Mouse (Mus musculus): ENCODE data around the gene Fbxl14. TPM values are rescaled to one million over a fixed set of nuclear protein-coding genes. Genes with fewer than 3 reads are reported as not detected.

Gene Fbxl14
- polyA plus RNA-seq, 1 experiment from 2014 or later, result 29.5 TPM

DNA sequence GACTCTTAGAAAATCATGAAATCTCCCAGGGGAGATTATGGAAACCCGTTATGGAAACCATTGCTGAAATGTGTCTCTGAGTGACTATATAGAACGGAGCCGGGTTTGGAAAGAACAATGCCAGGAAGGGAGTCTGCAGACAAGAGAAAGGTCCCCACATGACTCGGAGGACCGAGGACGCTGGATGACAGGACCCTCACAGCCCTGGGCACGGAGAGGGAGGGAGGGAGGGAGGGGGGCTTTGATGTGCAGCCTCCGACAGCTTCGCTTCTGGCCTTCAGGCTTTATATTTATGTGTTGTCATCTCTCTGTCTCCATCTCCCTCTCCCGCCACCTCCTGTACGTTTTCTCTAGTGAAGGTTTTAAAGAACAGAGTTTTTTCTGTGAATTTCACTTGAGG is 11.5 kb downstream of the Fbxl14 start:
- no peaks in the 10 kb centered on the region for H3K27me3 ChIP-seq
- ATAC-seq (no peak), DNase-seq (ENCODE audit: low read depth, low spot score) (no peak)
- in situ Hi-C loops (cut with MboI; ENCODE audit: low pct_unique_long_range_greater_than_20kb), result no loop called here
- ChIA-PET POLR2A (interaction anchor here (0.8 kb wide), 1 partner anchor 13 kb away, joined by 3 read pairs; no protein-coding TSS in a partner anchor), CTCF (interaction anchor here (0.9 to 2.4 kb wide), 4 partner anchors 11 to 257 kb away, joined by 3 to 6 read pairs (median 4); no protein-coding TSS in a partner anchor)
- no peak for TF ChIP-seq CTCF (IDR thresholded peaks at IDR 0.05)

DNA sequence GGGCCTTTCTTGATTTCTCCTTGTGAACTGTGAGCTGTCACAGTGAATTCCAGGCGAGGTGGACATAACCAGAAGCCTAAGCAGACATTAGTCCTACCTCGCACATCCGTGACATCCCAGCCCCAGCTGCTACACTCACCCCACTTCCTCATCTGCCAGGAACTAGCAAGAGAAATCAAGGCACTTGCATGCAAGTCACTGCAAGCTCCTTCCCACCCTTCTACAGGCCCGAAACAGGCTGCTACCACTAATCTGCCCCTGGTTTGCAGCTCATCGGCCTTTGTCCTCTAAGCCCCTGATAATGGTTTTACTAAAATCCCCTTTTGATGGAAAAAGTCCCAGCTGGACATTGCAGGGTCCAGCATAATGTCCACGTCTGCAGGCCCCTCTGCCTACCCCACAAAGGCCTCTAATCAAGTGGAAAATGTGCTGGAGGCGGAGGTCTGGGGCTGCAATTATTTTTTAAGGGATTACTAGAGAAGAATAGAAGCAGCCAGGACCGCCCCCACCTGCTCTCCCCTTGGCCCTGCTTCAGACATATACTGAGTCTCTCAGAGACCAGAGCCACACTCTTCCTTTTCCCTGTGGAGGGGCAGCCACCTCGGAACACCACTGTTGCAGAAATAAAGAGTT is 12.6 kb downstream of the Fbxl14 start:
- no peaks in the 10 kb centered on the region for H3K27me3 ChIP-seq
- in situ Hi-C loops (cut with MboI; ENCODE audit: low pct_unique_long_range_greater_than_20kb), result no loop called here
- ATAC-seq (no peak), DNase-seq (ENCODE audit: low read depth, low spot score) (no peak)
- ChIA-PET CTCF (no interaction called here), POLR2A (no interaction called here)
- no peak for TF ChIP-seq CTCF (IDR thresholded peaks at IDR 0.05)

DNA sequence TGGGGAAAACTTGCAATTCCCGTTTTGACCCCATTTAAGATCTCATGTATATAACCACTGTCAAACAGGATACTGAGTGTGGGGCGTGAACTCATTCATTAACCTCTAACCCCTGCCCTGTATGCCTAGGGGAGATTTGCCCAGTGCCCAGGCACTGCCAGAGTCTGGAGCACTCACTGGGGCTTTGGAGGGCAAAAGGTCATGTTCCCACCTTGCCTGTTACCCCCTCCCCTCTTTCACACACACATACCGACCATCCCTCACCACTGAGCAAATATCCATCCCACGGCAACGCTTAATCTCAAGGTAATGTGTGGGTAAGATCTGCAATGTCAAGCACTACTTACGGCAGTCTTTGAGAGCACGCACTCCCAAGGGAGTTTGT is 13.2 kb downstream of the Fbxl14 start:
- CTCF ChIA-PET, result no interaction called here
- no peak for ATAC-seq

DNA sequence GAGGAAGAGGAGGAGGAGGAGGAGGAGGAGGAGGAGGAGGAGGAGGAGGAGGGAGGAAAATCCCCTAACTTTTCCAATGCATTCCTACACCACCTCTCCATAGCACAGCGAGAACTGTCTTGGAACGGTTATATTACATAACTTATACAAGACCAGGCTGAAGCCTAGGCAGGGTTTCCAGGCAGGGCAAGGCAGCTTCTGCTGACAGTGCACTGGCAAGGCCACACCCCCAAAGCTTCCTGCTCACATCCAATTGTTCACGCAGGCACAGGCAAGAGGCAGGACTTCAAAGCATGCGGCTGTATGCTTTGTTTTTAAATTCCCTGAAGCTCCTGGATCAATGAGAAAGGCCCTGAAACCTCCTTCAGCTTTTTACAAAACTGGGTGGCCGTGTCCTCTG is 19.8 kb downstream of the Fbxl14 start:
- DNase-seq (ENCODE audit: low read depth, low spot score) (no peak), ATAC-seq (no peak)
- H3K27me3 ChIP-seq, result no peaks in the 10 kb centered on the region
- ChIA-PET CTCF (no interaction called here), POLR2A (no interaction called here)
- no peak for TF ChIP-seq CTCF (IDR thresholded peaks at IDR 0.05)
- in situ Hi-C loops (cut with MboI; ENCODE audit: low pct_unique_long_range_greater_than_20kb), result no loop called here

More for the DNA sequence above, 13.2 kb downstream of the Fbxl14 start:
- no peak for TF ChIP-seq CTCF (IDR thresholded peaks at IDR 0.05)
- no peak for DNase-seq (ENCODE audit: low read depth, low spot score)
- POLR2A ChIA-PET, result no interaction called here
- in situ Hi-C loops (cut with MboI; ENCODE audit: low pct_unique_long_range_greater_than_20kb), result no loop called here
- no peaks in the 10 kb centered on the region for H3K27me3 ChIP-seq

DNA sequence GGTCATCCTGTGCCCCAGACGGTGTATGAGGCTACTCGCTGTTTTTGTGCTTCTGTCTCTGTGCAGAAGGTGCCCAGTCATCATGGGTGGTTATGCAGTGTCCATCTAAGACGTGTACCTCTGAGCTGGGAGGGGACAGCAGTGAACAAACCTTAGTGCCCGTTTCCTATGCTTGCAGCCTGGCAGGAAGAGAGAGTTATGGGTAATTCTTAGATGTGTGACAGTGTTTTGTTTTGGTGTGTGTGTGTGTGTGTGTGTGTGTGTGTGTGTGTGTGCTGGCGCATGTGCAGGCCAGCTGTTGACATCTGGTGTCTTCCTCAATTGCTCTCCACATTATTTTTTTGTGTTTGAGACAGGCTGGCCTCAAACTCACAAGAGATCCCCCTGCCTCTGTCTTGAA is 20.6 kb downstream of the Fbxl14 start:
- CTCF ChIA-PET, result no interaction called here
- ATAC-seq (no peak), DNase-seq (ENCODE audit: low read depth, low spot score) (no peak)
- no peaks in the 10 kb centered on the region for H3K27me3 ChIP-seq
- TF ChIP-seq CTCF (IDR thresholded peaks at IDR 0.05), result no peak
- in situ Hi-C loops (cut with MboI; ENCODE audit: low pct_unique_long_range_greater_than_20kb), result no loop called here
- POLR2A ChIA-PET, result interaction anchor here (0.7 kb wide), 1 partner anchor 58 kb away, joined by 3 read pairs; no protein-coding TSS in a partner anchor

DNA sequence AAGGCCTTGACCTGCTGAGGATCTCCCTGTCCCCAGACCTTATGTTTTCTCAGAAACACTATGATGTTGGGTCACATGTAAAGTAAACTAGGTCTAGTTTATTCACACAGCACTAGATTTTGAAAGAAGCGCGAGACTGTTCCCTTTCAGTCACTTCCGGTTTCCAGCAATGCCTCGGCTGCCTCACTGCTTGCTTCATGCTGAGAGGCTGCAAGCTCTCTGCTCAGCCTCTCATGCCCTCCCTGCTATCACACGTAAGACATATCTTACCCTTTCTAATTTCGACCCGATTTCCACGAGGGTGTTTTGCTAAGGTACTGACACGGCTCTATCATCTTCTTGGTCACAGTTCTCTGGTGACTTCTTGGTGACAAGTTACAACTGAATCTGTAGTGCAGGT is 22.6 kb downstream of the Fbxl14 start:
- H3K27me3 ChIP-seq, result no peaks in the 10 kb centered on the region
- ChIA-PET POLR2A (no interaction called here), CTCF (no interaction called here)
- DNase-seq (ENCODE audit: low read depth, low spot score), result no peak
- no peak for ATAC-seq
- in situ Hi-C loops (cut with MboI; ENCODE audit: low pct_unique_long_range_greater_than_20kb), result no loop called here
- TF ChIP-seq CTCF (IDR thresholded peaks at IDR 0.05), result no peak

DNA sequence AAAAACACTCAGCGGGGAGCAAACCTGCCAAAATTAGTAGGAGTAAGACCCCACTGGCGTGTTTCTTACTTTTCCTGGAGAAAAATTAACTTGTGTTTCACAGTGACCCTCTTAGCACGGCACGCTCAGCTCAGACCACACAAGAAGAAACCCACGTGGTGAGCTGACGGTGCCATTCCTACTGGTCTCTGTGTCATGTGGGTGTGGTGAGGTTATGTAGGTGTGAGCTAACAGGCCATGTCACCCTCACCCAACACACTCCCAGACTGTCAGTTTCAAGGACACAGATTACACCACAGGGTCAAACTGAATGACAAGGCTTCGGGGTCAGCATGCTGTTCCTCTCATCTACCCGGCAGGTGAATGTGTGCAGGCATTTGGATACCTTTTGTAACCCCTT is 25.3 kb downstream of the Fbxl14 start:
- in situ Hi-C loops (cut with MboI; ENCODE audit: low pct_unique_long_range_greater_than_20kb), result no loop called here
- no peaks in the 10 kb centered on the region for H3K27me3 ChIP-seq
- CTCF ChIA-PET, result interaction anchor here (1.4 kb wide), 1 partner anchor 25 kb away, joined by 3 read pairs; no protein-coding TSS in a partner anchor
- no peak for TF ChIP-seq CTCF (IDR thresholded peaks at IDR 0.05)
- ATAC-seq (no peak), DNase-seq (ENCODE audit: low read depth, low spot score) (no peak)
- POLR2A ChIA-PET, result no interaction called here

DNA sequence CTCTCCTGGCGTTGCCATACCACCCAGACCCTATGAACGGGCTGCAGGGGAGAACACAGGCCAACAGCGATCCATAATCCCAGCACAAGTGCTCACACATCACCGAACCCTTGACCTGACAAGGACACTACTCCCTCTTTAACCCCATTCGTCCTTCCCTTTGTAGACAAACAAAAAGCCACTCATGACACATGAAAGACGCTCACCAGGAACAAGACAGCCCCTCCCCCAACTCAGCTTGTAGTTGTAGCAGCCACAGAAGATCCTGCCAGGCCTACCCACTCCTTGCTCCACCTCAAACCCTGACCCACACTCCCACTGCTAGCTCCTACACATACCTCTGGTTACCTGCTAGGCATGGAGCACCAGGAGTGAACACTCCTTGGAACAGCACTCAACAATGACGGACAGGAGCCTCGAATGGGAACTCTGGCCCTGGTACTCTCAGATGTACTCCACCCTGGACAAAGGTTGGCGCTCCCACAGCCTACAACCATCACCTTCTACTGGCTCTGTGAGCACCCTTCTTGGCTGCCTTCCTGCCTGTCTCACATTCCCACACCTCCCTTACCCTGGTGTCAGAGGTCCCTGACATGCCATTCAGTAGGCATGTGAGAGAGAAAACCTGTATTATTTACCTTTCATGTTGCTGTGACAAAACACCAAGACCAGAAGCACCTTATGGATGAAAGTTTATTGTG is 26.2 kb downstream of the Fbxl14 start:
- no peak for DNase-seq (ENCODE audit: low read depth, low spot score)
- ChIA-PET POLR2A (no interaction called here), CTCF (interaction anchor here (1.4 kb wide), 1 partner anchor 24 kb away, joined by 3 read pairs; no protein-coding TSS in a partner anchor)
- in situ Hi-C loops (cut with MboI; ENCODE audit: low pct_unique_long_range_greater_than_20kb), result no loop called here
- no peak for TF ChIP-seq CTCF (IDR thresholded peaks at IDR 0.05)
- no peaks in the 10 kb centered on the region for H3K27me3 ChIP-seq
- ATAC-seq, result no peak

DNA sequence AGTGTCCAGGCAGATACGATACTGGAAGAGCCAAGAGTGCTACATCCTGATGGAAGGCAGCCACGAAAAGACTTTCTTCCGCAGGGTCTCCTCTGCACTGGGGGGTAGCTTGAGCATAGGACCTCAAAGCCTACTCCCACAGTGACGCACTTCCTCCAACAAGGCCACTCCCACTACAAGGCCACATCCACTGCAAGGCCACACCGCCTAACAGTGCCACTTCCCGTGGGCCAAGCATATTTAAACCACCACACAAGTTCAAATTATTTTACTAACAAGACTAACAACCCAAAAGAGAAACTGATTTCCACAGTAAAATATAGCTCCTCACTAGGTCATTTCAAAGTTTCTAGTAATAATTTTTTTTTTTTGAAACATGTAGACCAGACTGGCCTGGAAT is 28.8 kb downstream of the Fbxl14 start:
- in situ Hi-C loops (cut with MboI; ENCODE audit: low pct_unique_long_range_greater_than_20kb), result no loop called here
- CTCF ChIA-PET, result interaction anchor here (1.1 to 1.8 kb wide), 2 partner anchors 14 to 36 kb away, joined by 3 to 5 read pairs; no protein-coding TSS in a partner anchor
- ATAC-seq (no peak), DNase-seq (ENCODE audit: low read depth, low spot score) (no peak)
- H3K27me3 ChIP-seq, result no peaks in the 10 kb centered on the region
- POLR2A ChIA-PET, result no interaction called here
- TF ChIP-seq CTCF (IDR thresholded peaks at IDR 0.05), result no peak

- POLR2A ChIA-PET, result interaction anchor here (1.0 kb wide), 1 partner anchor 12 kb away, joined by 4 read pairs; no protein-coding TSS in a partner anchor
- no peaks in the 10 kb centered on the region for H3K27me3 ChIP-seq
- TF ChIP-seq CTCF (IDR thresholded peaks at IDR 0.05), result no peak
- in situ Hi-C loops (cut with MboI; ENCODE audit: low pct_unique_long_range_greater_than_20kb), result no loop called here
- CTCF ChIA-PET, result interaction anchor here (1.1 to 1.8 kb wide), 2 partner anchors 15 to 37 kb away, joined by 3 to 5 read pairs; no protein-coding TSS in a partner anchor
- DNase-seq (ENCODE audit: low read depth, low spot score), result peak; percentile 71
- ATAC-seq, result peak; percentile 40
Observed at GRCm38 (mm10) chr6:119508634-119509375, 29.3 kb downstream of the Fbxl14 start.
